Mouse (Mus musculus) right cerebral cortex, postnatal 25 days (tissue): ENCODE measurements at regions not wholly inside any gene's neighbourhood (a gene's known extent, or its start where the extent isn't known, plus 50 kb on each side); places are given as distances from the start of the nearest gene placed in this dataset.

Experiments
- DNase-seq: peaks from one replicate; pipeline ENCODE4 v3.0.0; 2022

- no peak for DNase-seq
Observed at GRCm38 (mm10) chr5:43093647-43094326, 139.2 kb upstream of the Cpeb2 start.

DNA sequence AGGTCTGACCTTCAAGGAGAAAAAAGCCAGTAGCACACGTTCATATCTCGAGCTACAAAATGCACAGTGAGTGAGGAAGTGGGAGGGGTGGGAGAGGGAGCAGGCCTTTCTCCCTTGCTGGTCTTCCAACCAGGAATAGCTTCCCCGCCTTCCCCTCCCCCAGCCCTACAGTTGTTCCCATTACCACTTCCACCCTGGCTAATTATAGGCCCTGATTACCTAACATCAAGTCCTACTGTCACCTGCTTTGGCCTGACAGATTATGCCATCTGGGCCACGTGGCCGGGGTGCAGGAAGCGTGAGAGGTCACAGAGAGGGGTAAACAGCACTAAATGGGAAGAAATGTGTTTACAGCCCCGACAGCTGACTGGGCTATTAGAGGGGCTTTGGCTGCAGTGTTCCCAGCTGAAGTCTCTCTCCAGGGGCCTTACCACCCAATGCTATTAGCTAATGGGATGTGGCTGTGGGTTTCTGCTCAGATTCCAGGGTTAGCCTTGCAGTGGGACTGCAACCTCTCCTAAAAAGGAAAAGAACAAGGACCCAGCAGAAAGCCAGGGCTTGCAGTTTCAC is 138.6 kb upstream of the Cpeb2 start:
- no peak for DNase-seq

DNA sequence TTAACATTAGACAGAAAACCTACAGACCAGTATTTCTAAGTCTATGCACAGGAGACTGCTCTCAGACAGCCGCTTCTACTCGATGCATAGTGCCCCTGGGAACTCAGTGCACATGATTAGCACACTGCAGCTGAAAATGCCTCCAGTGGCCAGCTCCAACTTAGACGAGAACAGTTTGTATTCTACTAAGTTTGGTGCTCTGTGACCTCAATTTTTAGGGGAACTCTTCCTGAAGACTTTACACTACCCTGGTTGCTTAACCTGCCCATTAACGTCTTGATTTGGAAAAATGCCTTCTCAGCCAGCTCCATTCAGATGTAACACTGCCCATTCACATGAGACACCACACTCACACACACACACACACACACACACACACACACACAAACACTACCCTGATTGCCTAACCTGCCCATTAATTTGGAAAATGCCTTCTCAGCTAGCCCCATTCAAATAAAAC is 130.9 kb upstream of the Cpeb2 start:
- DNase-seq, result no peak

- DNase-seq, result no peak
Observed at GRCm38 (mm10) chr5:43102590-43102989, 130.4 kb upstream of the Cpeb2 start.

DNA sequence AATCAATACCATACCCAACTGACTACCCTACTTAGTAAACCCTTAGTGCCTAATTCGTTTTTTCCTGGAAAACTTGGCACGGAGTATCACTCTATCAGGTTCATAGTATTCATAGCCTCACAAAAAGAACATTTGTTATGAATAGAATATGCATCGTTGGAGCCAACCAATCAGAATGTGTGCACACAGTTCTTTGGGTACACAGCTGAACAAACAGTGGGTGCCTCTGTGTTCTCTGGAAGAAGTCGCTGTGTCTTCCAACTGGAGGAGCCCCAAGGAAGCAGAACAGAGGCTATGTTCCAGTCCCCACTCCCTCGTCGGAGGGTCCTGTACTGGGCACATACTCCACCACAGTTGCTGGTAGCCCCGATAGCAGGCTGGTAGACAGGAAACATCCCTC is 129.2 kb upstream of the Cpeb2 start:
- DNase-seq, result peak; percentile 11

- no peak for DNase-seq
Observed at GRCm38 (mm10) chr5:43105528-43105927, 127.4 kb upstream of the Cpeb2 start.

DNA sequence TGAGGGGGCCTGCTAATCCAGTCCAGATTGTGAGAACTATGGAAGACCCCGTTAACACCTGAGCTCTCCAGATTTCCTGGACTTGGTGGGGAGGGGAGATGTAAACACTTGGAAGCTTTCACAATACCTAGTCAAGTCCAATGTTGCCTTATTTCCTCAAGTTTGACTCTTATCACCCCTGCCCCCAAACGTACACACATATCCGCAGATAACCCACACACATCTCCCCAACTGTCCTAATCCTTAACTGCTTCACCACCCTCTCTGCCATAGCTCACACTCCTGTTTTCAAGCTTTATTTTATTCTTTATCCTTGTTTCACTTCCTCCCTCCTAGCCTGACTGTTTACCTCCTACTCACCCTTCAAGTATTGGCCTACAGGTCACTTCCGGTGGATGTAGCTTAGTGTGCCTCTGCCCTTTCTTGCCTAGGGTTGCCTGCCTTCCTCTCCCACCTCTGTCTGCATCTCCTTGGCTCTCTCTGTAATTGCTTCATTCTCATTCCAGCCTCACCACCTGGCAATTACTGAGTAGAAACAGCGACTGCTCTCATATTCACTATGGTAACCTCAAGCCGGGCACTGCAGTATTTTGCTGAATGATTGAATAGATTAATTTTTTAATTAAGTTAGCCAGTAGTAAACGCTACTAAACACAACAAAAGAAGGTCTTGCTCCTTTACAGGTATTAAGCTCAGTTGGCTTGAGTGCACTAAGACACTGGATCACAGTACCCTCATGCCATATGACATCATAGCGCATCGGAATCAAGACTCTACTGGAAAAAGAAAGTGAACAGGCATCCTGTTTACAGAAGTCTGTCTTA is 125.3 kb upstream of the Cpeb2 start:
- DNase-seq, result no peak

DNA sequence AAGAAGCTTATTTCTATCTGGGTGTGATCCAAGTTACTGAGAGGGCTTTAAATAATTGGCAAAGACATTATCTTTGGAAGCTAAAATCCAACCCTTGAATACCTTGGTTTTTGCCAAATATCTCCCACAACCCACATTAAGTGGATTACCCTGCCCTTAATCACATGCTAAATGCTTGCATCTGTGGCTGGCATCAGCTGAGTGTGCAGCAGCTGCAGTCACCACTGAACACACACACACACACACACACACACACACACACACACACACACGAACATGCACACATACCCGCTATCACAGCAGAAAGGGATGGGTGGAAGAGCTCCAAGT is 124.7 kb upstream of the Cpeb2 start:
- no peak for DNase-seq

DNA sequence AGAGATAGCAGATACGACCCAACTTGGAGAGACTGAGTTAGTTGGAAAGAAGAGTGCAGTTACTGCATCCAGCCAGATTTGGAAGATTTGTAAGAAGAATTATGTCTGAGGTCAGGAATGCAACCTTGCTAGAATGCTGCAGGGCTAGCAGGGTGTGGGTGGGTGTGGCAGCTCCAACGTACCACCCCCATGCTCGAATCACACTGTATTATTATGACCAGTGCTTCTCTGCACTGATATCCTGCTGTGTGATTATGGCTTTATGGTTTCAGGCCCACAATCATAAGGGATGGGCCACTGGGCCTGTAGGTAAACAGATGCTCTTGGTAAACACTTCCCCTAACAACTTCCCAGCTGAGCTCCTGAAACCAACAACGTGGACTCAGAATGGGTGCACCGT is 122.8 kb upstream of the Cpeb2 start:
- DNase-seq, result no peak

GRCm38 (mm10) chr5:43111740-43112139 is 121.2 kb upstream of the Cpeb2 start:
- DNase-seq, result no peak

- no peak for DNase-seq
Observed at GRCm38 (mm10) chr5:43113405-43114119, 119.4 kb upstream of the Cpeb2 start.

DNA sequence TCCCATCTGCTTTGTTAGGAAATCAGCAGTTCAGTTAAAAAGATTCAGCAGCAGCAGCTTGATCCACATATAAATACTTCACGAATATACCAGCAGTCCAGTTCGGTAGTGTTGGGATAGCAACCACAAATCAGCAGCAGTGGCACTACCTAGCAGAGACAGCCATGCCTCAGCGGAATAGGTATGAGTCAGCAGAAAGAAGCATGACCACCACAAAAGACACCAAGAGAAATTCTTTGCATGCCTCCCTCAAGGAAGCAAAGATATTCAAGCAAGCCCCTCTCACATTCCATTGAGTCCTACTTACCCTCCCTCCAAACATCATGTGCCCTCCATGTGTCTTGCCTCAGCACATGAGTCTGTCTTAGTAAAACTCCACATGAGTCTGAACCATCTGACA is 117.5 kb upstream of the Cpeb2 start:
- DNase-seq, result no peak

GRCm38 (mm10) chr5:43116821-43117220 is 116.1 kb upstream of the Cpeb2 start:
- DNase-seq, result no peak

- DNase-seq, result no peak
Observed at GRCm38 (mm10) chr5:43121065-43121464, 111.9 kb upstream of the Cpeb2 start.

GRCm38 (mm10) chr5:43124301-43124700 is 108.7 kb upstream of the Cpeb2 start:
- DNase-seq, result no peak

DNA sequence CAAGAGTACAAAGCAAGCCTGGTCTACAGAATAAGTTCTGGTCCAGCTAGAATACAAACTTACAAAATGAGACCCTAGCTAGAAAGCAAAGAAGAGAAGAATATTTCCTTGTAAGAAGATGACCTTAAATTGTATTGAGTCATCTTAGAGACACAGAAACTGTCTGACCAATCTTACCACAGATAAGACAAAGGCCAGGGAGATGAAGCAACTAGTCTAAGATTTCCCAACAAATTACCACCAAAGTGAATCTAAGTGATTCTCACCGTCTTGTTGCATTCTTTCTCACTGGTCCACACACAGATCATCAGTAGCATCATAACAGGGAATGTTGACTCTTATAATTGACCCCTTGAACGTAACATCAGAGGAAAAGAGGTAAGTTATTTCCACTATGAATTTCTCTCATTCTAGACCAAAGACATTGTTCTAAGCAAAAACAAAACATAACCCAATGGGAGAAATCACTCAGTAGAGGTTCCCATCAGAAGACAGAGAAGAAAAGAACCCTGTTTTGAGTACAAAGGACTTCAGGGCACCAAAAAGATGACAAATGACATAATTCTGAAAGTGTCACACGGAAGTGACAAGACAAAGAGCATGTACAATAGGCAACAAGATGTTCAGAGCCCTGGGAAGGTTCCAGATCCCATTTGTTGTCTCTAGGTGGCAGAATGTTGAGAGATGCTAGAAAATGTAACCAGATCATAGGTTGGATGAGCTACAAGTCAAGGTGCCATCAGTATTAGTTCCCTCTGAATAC is 107.0 kb upstream of the Cpeb2 start:
- no peak for DNase-seq

DNA sequence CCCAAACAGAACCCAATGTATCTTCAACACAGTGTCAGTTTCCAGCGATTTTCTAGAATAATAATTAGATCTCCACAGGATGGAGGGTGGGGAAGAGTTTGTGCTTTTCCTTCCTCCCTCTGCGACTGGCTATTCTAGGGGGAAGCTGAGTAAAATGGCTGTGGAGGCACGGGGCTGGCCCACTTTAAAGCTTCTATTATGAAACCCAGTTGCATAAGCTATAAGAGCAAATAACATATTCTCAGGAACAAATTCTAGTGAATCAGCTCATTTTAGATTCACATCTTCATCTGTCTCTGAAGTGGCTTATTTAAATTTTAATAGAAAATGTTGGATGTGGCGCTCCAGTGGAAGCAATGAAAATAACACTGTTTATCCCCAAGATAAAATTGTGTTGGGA is 102.6 kb upstream of the Cpeb2 start:
- peak; percentile 28 for DNase-seq

DNA sequence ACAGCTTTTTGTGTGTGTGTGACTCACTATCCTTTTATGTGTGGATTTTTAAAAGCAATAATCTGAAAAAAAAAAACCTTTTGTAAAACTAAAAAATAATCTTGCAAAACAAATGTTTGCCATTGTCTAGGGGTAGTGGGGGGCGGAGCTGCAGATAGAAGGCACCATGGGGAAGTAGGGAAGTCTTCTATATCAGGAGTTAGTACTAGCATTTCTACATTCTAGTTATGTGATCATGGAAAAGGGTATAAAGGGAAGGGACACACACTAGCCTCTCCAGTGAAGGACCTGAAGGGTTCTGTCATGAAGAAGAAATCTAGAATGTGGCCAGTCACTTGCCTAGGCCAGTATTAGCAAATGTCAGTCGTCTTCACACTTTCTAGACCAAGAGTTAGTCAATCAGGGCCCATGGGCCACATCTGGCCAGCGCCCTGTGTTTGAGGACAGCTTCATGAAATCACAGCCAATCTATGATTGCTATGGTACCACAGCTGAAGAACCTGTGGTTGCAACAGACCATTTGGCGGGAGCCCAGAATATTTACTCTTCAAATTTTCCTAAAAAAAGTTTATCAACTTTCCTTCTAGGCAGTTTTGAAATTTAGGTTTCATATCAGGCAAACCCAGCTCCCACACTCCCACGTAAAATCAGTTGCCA is 101.9 kb upstream of the Cpeb2 start:
- DNase-seq, result no peak

DNA sequence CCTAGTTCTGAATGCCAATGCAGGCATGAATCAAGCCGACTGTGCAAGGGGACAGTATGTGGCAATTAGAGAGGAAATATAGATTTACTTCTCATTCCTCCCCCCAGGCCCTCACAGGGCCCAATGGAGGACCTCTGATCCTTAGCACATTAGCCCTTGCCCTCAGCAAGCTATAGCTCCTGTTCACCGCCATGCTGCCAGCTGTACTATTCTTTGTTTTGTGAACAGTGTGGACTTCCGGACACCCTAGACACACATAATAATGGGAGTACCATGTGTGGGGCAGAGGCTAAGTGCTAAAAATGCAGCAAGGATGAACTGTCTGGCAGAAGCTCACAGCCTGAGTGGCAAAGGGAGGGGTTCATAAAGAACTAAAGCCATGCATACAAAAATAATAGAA is 99.3 kb upstream of the Cpeb2 start:
- no peak for DNase-seq

- no peak for DNase-seq
Observed at GRCm38 (mm10) chr5:43136142-43136541, 96.8 kb upstream of the Cpeb2 start.

GRCm38 (mm10) chr5:43137777-43138176 is 95.2 kb upstream of the Cpeb2 start:
- DNase-seq, result no peak

DNA sequence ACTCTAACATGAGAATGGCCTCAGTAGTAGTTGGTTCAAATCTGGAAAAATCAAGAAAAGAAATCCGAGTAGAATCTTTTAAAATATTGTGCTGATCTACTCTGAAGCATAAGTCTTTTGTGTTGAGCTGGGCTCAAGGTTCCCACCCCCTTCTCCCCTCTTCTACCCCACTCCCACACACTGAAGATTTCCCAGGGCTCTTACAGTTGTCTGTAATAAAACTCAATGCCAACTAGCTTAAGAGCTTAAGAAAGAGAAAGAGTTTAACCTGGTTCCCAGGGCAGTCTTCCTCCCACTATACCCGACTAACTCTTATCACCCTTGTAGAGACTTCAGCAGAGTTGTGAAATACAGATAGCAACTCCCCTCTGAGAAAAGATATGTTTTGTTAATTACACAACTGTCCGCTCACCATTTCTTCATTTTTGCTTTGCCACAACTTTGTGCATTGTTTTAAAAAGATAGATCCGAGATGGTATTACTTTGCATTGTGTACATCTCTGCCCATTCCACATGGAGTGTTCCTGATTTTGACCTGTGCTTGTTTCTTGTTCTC is 94.0 kb upstream of the Cpeb2 start:
- no peak for DNase-seq
